Mouse (Mus musculus): ENCODE data around the gene Pcbp1.

DNA sequence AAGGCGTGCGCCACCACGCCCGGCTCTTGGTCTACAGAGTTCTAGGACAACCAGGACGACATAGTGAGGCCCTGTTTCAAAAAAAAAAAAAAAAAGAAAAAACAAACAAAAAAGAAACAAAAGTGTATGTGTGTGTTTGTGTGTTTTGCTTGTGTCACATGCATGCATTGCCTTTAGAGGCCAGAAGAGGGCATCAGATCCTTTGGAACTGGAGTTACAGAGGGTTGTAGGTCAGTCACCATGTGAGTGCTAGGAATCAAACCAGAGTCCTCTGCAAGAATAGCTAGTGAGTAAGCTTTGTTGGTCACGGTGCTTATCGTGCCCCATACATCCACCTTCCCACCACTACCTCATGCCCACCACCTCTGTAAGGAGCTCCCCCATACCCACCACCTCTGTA lies 31.4 kb downstream of the Pcbp1 start:
- TF ChIP-seq CTCF (IDR thresholded peaks at IDR 0.05 in 2 of 3, conservative IDR thresholded peaks at IDR 0.05 in 1 of 3; ENCODE audit: control insufficient read depth in 1 of 3, insufficient read depth in 1 of 3, low read depth in 2 of 3, low read length in 3 of 3, poor library complexity in 1 of 3, severe bottlenecking in 1 of 3) (peak; percentile 27 to 56 (median 52); a peak in 5 of 6 replicates), ZNF384 (IDR thresholded peaks at IDR 0.05; ENCODE audit: low read depth, low read length) (no peak), MAFK (IDR thresholded peaks at IDR 0.05; ENCODE audit: borderline replicate concordance, low read depth, low read length) (no peak), MEF2A (IDR thresholded peaks at IDR 0.05; ENCODE audit: extremely low read depth, insufficient replicate concordance, low read depth, low read length, poor library complexity, severe bottlenecking) (no peak), BHLHE40 (IDR thresholded peaks at IDR 0.05; ENCODE audit: borderline replicate concordance, low read depth, low read length) (no peak), POLR2A (IDR thresholded peaks at IDR 0.05; ENCODE audit: control insufficient read depth in 1 of 2, insufficient read depth in 1 of 2, low read depth in 1 of 2, low read length in 2 of 2, poor library complexity in 1 of 2) (no peak), GATA1 (IDR thresholded peaks at IDR 0.05; ENCODE audit: low read depth, low read length) (no peak), SMC3 (IDR thresholded peaks at IDR 0.05; ENCODE audit: low read depth, low read length) (peak; percentile 34; the same call in 1 of the 2 replicates), E2F4 (IDR thresholded peaks at IDR 0.05; ENCODE audit: borderline replicate concordance, low read depth, low read length) (no peak)
